Mouse (Mus musculus) thymus, adult 2 months (tissue): ENCODE measurements around the gene Prkci.

Experiments
- CTCF ChIP-seq: fragments of 200-500 bp; IDR thresholded peaks from 2 replicates; pipeline ENCODE4 v1.5.1; 2012; ENCODE audit warnings: mild to moderate bottlenecking, control low read depth, low read length, moderate library complexity, borderline replicate concordance; ENCODE audit not compliant: control insufficient read depth, poor library complexity, insufficient read depth; ENCODE audit errors: extremely low read depth
- POLR2A ChIP-seq: fragments of 200-500 bp; IDR thresholded peaks from 2 replicates; pipeline ENCODE4 v1.6.1; 2012; ENCODE audit warnings: mild to moderate bottlenecking, low read length, control low read depth, moderate library complexity; ENCODE audit not compliant: control insufficient read depth, poor library complexity, insufficient read depth; ENCODE audit errors: extremely low read depth

DNA sequence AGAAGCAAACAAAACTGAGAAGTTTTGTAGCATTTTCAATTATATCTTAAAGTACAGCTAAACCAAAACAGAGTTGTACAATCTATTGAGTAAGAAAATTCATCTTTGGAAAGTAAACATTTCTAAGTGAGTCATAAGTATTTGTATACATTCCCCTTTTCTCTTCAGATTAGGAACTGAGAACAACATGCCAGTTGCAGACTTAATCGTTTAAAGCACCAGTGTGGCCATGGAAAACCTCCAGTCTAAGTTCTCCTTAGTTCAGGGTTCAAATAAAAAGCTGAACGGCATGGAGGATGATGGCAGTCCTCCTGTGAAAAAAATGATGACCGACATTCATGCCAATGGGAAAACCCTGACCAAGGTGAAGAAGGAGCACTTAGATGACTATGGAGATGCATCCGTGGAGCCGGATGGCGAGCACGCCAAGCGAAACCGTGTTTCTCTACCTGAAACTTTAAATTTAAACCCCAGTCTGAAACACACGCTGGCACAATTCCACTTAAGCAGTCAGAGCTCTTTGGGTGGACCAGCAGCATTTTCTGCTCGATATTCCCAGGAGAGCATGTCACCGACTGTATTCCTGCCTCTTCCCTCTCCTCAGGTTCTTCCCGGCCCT lies 101.7 kb downstream of the Prkci start:
- TF ChIP-seq POLR2A (no peak), CTCF (no peak)
